Mouse (Mus musculus) adrenal gland, postnatal 10 days (tissue): Measurements from ENCODE around the gene Trim29. TPM values are rescaled to one million over a fixed set of nuclear protein-coding genes. Genes with fewer than 3 reads are reported as not detected.

Experiments used
- DNase-seq: peaks from one replicate; pipeline ENCODE4 v3.0.0; 2021; ENCODE audit warnings: mixed read lengths
- total RNA-seq, 2 experiments: library from RNA; stranded (reverse); gene quantifications; 2 replicates each; pipeline ENCODE4 v1.2.3; 2021

Trim29 gene
- total RNA-seq, 2 experiments from 2014 or later: 0.12 TPM; not detected in 1

DNA sequence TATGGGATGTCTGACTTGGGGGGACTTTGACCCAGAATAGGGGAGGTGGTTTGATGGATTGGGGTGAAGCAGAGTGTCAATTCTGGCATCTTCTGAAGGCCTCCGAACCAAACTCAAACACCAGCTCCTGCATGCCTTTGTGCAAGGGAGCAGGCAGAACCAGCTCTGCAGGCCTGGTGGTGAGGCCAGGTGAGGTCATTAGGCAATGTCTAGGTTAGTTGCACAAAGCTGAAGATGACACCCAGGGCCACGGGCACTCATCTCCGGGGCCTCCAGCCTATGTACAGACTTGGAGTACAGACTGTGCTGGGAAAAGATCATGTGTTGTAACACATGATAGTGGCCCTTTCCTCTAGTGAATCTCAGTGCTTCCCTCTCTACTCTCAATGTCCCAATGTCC lies 3.2 kb downstream of the Trim29 start:
- no peak for DNase-seq

DNA sequence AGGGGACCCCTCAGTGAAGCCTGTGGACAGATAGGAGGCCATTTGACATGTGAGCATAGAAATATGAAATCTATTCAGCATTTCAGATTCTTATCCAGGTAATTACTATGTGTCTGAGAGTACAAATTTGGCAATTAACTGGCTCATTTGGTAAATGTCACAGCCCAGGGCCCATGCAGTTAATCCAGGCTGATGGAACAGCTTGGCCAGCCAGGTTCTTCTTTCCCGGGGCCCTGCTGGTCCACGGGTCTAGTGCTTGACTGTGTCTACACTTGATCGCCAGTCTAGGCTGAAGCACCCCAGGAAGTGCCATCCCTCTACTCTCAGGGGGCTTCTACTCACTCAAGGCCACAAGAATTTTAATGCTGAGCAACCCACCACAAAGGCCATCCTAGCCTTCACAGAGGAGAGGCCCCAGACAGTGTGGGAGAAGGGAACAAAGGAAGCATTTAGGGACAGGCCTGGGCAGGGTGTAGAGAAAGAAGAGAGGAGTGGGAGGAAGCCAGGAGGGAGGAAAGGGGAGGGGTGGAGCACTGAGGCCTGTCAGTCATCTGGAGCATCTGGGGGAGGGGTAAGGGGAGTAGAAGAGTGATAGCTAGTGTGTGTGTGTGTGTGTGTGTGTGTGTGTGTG lies 4.8 kb downstream of the Trim29 start:
- DNase-seq: no peak

DNA sequence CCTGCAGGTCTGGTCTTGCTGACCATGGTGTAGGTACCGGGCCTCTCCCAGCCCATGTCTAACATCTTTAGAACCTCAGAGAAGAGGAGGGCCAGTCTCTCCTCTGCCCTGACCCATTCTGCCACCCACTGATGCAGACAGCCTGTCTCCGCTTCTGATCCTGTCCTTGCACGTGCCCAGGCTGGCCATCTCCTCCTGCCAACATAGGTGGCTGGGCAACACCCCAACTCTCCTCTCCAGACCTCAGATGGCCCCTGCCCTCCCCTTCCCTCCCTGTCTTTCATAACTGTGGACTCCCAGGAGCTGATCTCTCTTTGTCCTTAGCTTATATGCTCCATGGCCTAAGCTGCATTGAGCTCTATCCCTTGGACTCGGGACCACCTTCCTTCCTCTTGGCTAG lies 5.8 kb downstream of the Trim29 start:
- no peak for DNase-seq

- no peak for DNase-seq
These were observed 8.0 kb downstream of the Trim29 start for GRCm38 (mm10) chr9:43318661-43319060.

DNA sequence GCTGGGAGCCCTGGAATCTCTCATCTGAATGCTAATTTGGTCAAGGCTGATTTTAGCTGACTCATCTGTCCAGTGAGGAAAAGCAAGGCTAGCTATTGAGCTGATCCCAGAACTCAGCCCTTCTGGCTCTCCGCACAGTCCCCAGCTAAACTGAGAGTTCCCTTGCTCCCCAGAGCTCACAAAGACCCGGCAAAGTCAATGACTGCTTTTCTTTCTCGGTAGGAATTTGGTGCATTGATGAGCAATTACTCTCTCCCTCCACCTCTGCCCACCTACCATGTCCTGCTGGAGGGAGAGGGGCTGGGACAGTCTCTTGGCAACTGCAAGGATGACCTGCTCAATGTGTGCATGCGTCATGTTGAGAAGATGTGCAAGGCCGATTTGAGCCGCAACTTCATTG lies 11.3 kb downstream of the Trim29 start:
- DNase-seq: peak; percentile 6

GRCm38 (mm10) chr9:43322666-43323065 lies 12.0 kb downstream of the Trim29 start:
- DNase-seq: peak; percentile 6

- DNase-seq: no peak
These were observed 14.8 kb downstream of the Trim29 start for GRCm38 (mm10) chr9:43325486-43325885.

DNA sequence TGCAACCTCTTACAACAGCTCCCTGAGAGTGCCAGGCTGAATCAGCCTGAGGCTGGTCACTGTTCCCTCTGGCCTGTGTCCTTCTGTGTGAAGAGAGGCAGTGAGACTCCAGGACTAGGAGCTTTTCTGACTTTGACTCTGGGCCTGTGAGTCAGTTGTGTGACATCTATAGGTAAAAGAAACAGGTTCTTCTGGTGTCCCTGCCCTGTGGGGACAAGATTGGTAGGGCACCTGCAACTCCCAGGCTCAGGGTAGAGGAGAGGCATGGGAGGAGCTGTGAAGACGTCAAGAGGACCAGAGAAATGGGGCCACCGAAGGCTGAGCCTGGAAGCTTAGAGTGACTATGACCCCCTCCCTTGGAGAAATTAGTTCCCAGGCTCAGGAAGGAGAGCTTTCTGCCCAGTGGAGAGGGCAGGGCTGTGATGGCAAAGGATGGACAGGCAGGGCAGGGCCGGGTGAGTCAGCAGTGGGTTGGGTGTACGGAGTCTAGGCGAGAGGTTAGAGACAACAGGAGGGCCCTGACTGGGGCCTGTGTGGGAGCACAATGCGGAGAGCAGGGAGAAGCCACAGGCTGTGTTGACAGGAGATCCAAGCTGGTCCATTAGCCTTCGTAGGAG lies 15.5 kb downstream of the Trim29 start:
- DNase-seq: no peak

DNA sequence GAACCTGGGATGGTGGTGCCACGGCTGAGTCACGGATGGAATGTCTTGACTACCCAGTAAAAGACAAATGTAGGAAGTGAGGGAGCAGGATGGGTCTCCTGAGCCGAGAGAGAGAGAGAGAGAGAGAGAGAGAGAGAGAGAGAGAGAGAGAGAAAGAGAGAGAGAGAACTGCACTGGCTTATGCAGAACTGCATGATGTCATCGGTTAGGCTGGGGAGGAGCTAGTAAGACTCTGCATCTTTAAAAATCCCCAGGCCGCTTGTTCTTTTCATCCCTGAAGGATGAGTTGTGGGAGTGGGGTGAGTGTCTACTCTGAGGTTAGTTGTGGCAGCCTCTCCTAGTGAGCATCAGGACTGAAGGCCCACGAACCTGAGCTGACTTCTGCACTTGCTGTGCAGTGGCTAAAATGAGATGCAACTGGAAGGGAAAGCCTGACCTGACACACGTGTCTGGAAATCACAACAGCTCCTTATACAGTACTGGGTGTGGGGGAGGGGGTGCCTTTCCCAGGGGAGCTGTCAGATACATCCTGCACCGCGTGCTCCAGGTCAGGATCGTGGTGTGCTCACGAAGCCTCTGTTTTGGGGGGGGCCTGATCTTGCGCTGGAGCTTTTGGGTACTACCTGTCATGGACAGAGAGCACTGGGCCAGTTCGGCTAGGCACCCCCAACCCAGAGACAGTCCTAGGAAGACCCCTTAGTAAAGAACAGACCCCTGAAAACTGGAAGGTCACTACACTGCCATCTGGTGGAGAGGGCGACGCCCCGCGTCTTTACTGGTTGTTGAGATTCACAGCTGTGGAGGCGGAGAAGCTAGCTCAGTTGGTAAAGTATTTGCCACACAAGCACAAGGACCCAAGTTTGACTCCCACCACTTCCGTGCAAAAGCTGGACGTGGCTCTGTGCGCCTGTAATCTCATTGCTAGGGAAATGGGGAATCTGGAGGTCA lies 16.8 kb downstream of the Trim29 start:
- DNase-seq: peak; percentile 12

- peak; percentile 18 for DNase-seq
These were observed 19.8 kb downstream of the Trim29 start for GRCm38 (mm10) chr9:43330426-43330825.

DNA sequence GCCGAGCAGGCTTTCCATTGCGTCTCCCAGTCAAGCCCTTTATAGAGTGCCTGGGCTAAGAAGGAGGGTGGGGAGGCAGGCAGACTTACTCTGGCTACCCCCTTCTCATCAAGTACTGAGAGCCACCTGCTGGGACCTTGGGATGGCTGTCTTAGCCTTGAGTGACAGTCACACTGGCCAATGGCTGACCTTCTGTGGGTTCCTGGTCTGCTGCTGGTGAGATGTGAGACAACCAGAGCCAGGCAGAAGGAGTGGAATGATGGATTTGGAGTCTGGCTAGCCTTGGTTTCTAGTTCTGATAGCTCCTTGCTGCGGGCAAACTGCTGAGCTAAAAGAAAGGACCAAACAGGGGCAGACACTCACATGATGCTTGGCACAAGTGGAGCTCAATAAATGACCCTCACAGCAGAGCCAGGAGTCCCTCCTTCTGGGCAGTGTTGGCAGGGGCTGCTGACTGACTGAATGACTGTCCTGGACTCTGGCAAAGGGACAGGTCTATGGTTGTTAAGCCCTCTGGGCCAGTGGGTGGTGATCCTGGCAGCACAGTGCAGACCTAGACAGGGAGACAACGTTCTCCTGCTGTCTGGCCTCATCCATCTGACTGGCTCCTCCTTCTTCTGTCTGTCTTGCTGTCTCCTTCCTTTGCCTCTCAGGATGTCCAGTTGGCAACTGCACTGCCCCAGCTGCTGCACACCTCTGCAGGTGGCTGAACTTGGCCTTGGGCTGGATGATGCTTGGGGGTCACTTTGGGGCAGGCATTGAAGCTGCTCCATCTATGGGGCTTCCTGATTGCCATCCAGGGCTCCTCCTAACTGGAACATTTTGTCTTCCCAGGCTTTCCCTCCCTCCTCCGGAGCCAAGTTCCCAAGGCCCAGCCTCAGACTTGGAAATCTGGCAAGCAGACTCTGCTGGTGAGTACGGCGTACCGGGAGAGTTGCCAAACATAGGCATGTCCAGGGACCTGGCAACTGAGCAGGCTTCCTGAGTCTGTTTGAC lies 21.1 kb downstream of the Trim29 start:
- peak; percentile 78 for DNase-seq

DNA sequence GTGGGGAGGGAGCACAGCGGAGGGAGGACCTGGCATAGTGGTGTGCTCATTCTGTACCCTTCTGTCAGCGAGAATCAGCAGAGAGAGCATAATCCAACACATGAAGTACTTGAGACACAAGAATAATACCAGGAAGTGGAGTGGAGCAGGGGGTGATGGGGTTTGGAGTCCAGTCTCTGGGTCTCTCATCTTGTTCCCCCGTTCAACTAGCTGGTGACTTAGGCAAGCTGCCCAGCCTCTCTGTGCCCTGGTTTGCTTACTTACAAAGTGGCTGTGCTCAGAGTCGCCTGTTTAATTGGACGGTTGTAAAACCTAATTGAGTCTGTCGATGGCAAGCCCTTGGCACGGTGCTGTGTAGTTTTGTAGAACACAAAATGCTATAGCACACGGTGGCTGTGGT lies 23.8 kb downstream of the Trim29 start:
- no peak for DNase-seq

- DNase-seq: no peak
These were observed 27.0 kb downstream of the Trim29 start for GRCm38 (mm10) chr9:43337636-43338035.

- DNase-seq: no peak
These were observed 27.4 kb downstream of the Trim29 start for GRCm38 (mm10) chr9:43338067-43338466.

DNA sequence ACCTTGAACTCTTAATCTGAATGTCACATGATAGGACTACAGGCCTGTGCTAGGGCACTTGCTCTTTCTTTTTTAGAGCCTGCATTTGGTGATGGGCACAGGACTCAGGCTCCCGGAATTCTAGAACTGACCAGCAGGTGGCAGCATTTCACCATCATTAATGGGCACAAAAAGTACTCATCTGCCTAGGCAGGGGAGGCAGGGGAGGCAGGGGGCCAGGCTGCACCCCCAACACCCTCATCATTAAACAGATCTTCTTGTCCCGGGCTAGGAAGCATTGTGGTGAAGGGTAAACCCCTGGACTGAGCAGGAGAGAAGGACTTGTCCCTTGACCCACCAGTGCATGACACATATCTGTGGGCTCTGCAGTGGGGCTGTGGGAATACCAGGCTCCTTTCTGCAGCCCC lies 29.0 kb downstream of the Trim29 start:
- peak; percentile 82 for DNase-seq

- no peak for DNase-seq
These were observed 39.4 kb downstream of the Trim29 start for GRCm38 (mm10) chr9:43350089-43350488.

DNA sequence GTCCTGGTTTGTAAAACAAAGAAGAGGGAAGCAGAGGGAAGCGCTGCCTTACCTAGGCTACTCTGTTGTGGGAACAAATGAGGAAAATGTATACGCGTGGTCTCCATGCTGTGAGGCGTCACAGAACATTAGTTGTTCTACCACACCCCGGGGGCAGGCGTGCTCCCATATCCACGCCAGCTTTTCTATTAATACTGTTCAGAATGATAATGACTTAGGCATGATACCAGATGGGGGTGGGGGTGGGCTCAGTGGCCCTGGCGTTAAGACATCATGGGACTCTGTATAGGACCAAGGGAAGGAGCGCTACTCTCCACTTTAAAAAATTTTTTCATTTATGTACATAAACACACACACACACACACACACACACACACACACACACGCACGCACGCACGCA lies 40.4 kb downstream of the Trim29 start:
- no peak for DNase-seq

DNA sequence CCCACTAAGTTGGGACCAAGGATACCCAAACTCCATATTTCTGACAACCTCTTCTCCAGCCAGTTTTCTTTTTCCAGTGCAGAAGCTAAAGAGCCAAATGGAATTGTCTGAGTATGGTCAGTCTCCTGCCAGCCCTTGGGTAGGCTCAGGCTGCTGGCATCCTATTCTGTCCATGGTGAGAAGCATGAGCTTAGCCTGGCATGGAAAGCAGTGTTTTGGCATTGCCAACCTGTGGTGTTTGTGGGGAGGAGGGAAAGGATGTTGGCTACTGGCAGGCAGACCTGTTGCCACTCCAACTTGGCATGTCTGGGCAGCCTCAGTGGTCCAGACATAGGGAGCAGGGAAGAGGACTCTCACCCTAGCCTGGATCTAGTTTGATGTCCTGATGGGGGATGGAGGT lies 46.4 kb downstream of the Trim29 start:
- no peak for DNase-seq

GRCm38 (mm10) chr9:43358591-43359323 lies 48.1 kb downstream of the Trim29 start:
- no peak for DNase-seq

DNA sequence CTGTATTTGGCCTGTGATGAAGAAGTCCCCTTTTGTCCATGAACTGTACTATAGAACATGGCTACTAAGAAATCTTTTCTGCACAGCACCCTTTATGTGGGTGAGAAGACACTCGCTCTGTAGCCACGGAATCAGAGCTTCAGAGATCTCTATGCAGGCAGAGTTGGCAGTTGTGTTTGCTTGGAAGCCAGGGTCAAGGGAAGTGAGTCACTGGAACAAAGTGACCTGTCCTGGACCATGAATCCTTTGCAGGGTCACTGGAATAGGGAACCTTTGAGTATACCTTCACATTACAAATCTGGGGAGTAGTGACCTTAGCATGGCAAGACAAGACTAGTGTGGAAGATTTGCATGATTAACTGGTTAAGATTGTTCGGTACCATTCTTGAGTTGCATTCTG lies 58.1 kb downstream of the Trim29 start:
- no peak for DNase-seq

DNA sequence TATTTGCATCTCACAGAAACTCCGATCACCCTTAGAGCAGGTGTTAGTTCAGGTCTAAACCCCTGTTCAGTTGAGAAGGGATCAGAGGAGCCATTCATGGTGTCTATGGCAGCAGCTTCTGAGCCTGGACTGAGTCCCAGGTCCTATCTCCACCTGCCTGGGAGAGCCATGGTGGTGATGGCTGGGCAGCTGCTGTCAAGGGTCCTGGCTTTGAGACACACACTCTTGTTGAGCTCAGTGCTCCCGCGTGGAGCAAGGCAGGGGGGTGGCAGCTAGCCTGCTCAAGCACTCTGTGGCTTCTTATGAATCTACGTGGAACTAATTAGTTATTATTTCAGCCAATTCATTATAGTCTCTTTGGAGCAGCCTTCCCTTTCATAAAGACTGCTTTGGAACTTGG lies 73.2 kb downstream of the Trim29 start:
- no peak for DNase-seq
